Mouse (Mus musculus) megakaryocyte-erythroid progenitor cell, adult 5 weeks (primary cell): ENCODE data around the gene Lrrc37a. TPM values are rescaled to one million over a fixed set of nuclear protein-coding genes. Genes with fewer than 3 reads are reported as not detected.

Experiments used
- polyA plus RNA-seq: library from polyadenylated mRNA; stranded (reverse); fragments of >175 nt; gene quantifications from 2 replicates; pipeline ENCODE4 v1.2.3, GENCODE M21; 2012

Lrrc37a gene
- not detected in 2 replicates for polyA plus RNA-seq

DNA sequence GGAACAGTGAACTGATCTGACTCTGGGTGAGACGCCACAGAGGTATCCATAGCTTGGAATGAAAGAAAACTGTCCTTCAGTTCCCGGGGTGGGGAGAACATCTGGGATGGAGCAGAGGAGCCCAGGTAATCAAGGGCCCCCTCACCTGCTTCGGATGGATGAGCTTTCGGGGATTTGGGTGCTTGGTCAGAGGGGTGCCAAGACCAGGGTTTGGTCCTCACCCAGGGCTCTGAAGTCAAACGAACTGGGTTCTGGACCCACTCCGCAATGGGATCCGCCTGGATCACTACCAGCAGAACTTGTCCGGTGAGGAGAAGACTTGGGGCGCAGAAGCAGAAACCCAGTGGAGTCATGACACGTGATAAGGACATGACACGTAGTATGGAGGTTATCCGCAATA lies at the start of gene Lrrc37a:
Lrrc37a (minus strand) TSS at position 101 of the 400 bp plus-strand sequence.

DNA sequence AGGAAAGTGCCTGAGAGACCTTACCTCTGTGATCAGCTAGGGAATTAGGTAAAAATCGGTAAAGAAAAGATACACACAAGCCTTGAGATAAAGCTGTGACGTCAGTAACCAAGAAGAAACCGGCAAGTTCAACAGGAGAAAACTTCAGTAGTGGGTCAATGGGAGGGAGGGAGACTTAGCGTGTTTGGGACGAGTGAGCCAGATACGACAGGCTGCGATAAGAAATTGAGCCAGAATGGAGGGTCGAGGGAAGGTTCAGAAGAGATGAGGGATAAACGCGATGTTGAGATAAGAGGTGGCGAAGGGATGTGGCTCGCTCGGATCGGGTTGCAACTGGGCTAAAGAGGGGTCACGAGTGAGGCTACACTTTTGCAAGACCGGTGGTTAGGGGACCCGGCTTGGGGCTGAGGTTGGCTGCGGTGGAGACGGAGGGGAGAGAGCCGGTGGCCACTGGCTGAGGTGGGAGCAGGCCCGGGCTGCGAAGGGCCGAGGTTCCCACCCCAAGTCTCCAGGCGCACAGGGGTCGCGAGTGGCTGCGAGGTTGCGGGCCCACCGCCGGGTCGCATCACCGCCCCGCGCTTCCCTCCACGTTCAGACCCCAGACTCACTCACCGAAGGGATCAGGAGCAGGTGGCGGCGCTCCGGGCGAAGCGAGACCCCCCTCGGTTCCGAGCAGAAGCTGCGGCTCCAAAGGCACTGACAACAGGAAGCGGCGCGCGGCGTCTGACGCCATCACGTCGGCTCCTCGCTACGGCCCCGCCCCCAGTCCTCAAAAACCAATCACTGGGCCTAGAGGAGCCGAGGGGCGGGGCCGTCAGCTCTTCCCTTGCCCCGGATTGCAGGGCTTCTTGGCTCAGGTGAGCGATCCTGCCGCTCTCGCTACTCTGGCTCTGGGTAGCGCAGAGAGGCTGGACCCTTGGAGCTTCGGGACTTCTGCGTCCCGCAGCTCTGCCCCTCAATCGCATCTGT lies 92.1 kb downstream of the Lrrc37a start, which contains the start of gene Plekhm1:
Plekhm1 (minus strand) TSS at position 707 of the 969 bp plus-strand sequence.

Other genes starting within 250 kb of the Lrrc37a start
- gene Map3k14, start 237.1 kb downstream of the Lrrc37a start, polyA plus RNA-seq = 8.7 and 10.8 TPM in 2 replicates
- gene Arhgap27, start 140.9 kb downstream of the Lrrc37a start, polyA plus RNA-seq = 49.1 and 63.3 TPM in 2 replicates
- 10.4 and 10.9 TPM in 2 replicates for gene Plekhm1, start 91.9 kb downstream of the Lrrc37a start, polyA plus RNA-seq
- gene Gm884, start 116.5 kb upstream of the Lrrc37a start, polyA plus RNA-seq = 0.01 TPM in 1 of 2 replicates, not detected in the other
- gene Lyzl6, start 134.3 kb upstream of the Lrrc37a start, polyA plus RNA-seq = not detected in 2 replicates
- gene Rprml, start 145.0 kb upstream of the Lrrc37a start, polyA plus RNA-seq = 0.14 TPM in 1 of 2 replicates, not detected in the other
- 11.0 and 12.3 TPM in 2 replicates for gene Gosr2, start 193.3 kb upstream of the Lrrc37a start, polyA plus RNA-seq
- gene Wnt9b, start 245.2 kb upstream of the Lrrc37a start, polyA plus RNA-seq = 0.02 TPM in 1 of 2 replicates, not detected in the other